Mouse (Mus musculus) heart, embryonic 16.5 days (tissue): ENCODE measurements around the gene E130116L18Rik. TPM values are rescaled to one million over a fixed set of nuclear protein-coding genes. Genes with fewer than 3 reads are reported as not detected.
"Not testable (repeated sequence)": the region's sequence is repeated elsewhere in the genome, so short reads cannot be mapped to it uniquely, and the experiment has no call there.

Experiments used
- ATAC-seq: fragments of 200-750 bp; cut with Nextera tagmentation; replicated peaks from 2 replicates; pipeline ENCODE4 v1.8.0; 2017; ENCODE audit warnings: moderate number of reproducible peaks; ENCODE audit not compliant: insufficient read depth, low FRiP score; ENCODE audit errors: extremely low read depth
- H3K27ac ChIP-seq: fragments of 300-500 bp; sonication (generic); 2 replicates; pipeline ENCODE4 v1.5.1; 2014; ENCODE audit warnings: mild to moderate bottlenecking, low read length, control low read depth, moderate library complexity
- H3K27me3 ChIP-seq: fragments of 300-500 bp; sonication (generic); 2 replicates; pipeline ENCODE4 v1.6.1; 2014; ENCODE audit warnings: low read length, mixed read lengths; ENCODE audit not compliant: control insufficient read depth, insufficient read depth
- H3K36me3 ChIP-seq: fragments of 300-500 bp; sonication (generic); 2 replicates; pipeline ENCODE4 v1.6.1; 2014; ENCODE audit not compliant: control insufficient read depth, insufficient read depth
- H3K4me1 ChIP-seq: fragments of 300-500 bp; sonication (generic); 2 replicates; pipeline ENCODE4 v1.6.1; 2014; ENCODE audit warnings: low read length, mixed read lengths; ENCODE audit not compliant: control insufficient read depth, insufficient read depth
- H3K4me2 ChIP-seq: fragments of 300-500 bp; sonication (generic); 2 replicates; pipeline ENCODE4 v1.6.1; 2014; ENCODE audit warnings: low read depth, mild to moderate bottlenecking, control low read depth, low read length
- H3K4me3 ChIP-seq: fragments of 300-500 bp; sonication (generic); 2 replicates; pipeline ENCODE4 v1.5.1; 2014; ENCODE audit warnings: mild to moderate bottlenecking, control low read depth, low read length
- H3K9ac ChIP-seq: fragments of 300-500 bp; sonication (generic); 2 replicates; pipeline ENCODE4 v1.6.1; 2014; ENCODE audit warnings: low read length, control low read depth
- H3K9me3 ChIP-seq: fragments of 300-500 bp; sonication (generic); replicated peaks from 2 replicates; pipeline ENCODE4 v1.6.1; 2016; ENCODE audit warnings: low read length; ENCODE audit not compliant: control insufficient read depth
- WGBS: fragments of 180-500 bp; shearing (Covaris S2); extraction: QIAGEN DNeasy Blood & Tissue Kit; methylation state at CpG from one replicate; pipeline ENCODE4 v1.1.7; 2014; 5-methylcytosine and 5-hydroxymethylcytosine counted together
- polyA plus RNA-seq: library from polyadenylated mRNA; unstranded; fragments of >200 nt; fragmentation: Nextera tagmentation; extraction: Ambion mirVana; gene quantifications from 2 replicates; pipeline ENCODE4 v1.2.1, GENCODE M21; 2015

Gene E130116L18Rik
- polyA plus RNA-seq, 1 experiment from 2014 or later, result not detected

GRCm38 (mm10) chr5:25177937-25178336 lies 45.0 kb downstream of the E130116L18Rik start:
- 93% methylated on average over 5 of the region's 5 CpGs for WGBS
- not testable (repeated sequence) for H3K36me3 ChIP-seq, H3K4me3 ChIP-seq, ATAC-seq, H3K4me1 ChIP-seq, H3K9me3 ChIP-seq, H3K27ac ChIP-seq, H3K9ac ChIP-seq, H3K27me3 ChIP-seq, H3K4me2 ChIP-seq

Other genes starting within 250 kb of the E130116L18Rik start
- 104 and 125 TPM in 2 replicates for gene Prkag2, start 122.5 kb downstream of the E130116L18Rik start, polyA plus RNA-seq
- gene Galntl5, start 41.7 kb downstream of the E130116L18Rik start, polyA plus RNA-seq, result not detected in 2 replicates
- 34.0 and 36.2 TPM in 2 replicates for gene Galnt11, start 1.2 kb downstream of the E130116L18Rik start, polyA plus RNA-seq